Mouse (Mus musculus): ENCODE measurements around the gene Efna4. TPM values are rescaled to one million over a fixed set of nuclear protein-coding genes. Genes with fewer than 3 reads are reported as not detected.

The Efna4 gene
- polyA plus RNA-seq, 1 experiment from 2014 or later = 24.6 TPM

- Histone ChIP-seq H3K36me3 (ENCODE audit: insufficient read depth) (peaks cover 10% of the 10 kb centered on the region; the same call in 1 of the 2 replicates), H3K4me1 (ENCODE audit: insufficient read depth) (no peaks in the 10 kb centered on the region), H3K4me2 (peak overlapping the region; percentile 76), H3K27ac (ENCODE audit: low read depth) (peak overlapping the region; percentile 42; the same call in 1 of the 2 replicates), H3K4me3 (ENCODE audit: low read depth, low read length) (peak overlapping the region; percentile 52), H3K27me3 (ENCODE audit: insufficient read depth, low read length) (no peaks in the 10 kb centered on the region), H3K9me3 (ENCODE audit: low read depth, low read length) (no peaks in the 10 kb centered on the region), H3K9ac (no peak overlapping the region)
- ATAC-seq (ENCODE audit: insufficient read depth) (peak; percentile 16; the same call in 1 of the 2 replicates), DNase-seq (no peak)
- no peak for TF ChIP-seq CTCF (IDR thresholded peaks at IDR 0.05; ENCODE audit: low read depth)
- 61% methylated on average over 4 of the region's 4 CpGs for WGBS
These were observed 40.0 kb upstream of the Efna4 start for GRCm38 (mm10) chr3:89377831-89378230.

DNA sequence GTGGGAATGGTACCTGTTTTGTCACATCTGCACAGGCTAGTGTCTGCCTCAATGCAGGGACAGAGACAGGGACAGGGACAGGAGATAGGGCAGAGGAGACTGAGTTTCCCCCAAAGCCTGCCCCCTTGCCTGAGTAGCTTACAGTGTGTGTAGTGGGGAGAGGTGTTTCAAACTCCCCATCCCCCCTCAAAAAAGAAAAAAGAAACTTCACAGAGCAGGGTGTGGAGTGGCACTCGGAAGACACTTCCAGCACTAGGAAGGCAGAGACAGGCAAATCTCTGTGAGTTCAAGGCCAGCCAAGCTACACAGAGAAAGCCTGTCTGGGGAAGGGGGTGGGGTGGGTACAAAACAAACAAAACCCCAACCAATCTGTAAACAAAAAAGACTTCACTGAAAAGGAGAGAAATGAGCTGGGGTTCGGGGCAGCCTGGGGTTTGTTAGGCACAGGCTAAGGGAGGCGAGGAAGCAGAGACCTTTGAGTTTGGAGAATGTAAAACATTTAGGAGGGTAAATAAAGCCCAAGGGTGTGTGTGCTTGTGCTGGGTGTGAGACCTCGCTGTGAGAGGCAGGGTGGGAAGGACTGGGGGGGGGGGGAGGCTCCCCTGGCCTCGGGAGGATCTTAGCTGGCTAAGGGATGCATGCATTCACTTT lies 35.9 kb upstream of the Efna4 start:
- Histone ChIP-seq H3K27me3 (ENCODE audit: insufficient read depth, low read length) (no peaks in the 10 kb centered on the region), H3K9me3 (ENCODE audit: low read depth, low read length) (no peaks in the 10 kb centered on the region), H3K4me3 (ENCODE audit: low read depth, low read length) (no peak overlapping the region), H3K27ac (ENCODE audit: low read depth) (no peak overlapping the region), H3K36me3 (ENCODE audit: insufficient read depth) (no peaks in the 10 kb centered on the region), H3K4me1 (ENCODE audit: insufficient read depth) (no peaks in the 10 kb centered on the region), H3K9ac (no peak overlapping the region), H3K4me2 (no peak overlapping the region)
- 25% methylated on average over 5 of the region's 5 CpGs for WGBS
- TF ChIP-seq CTCF (IDR thresholded peaks at IDR 0.05; ENCODE audit: low read depth) = no peak
- no peak for ATAC-seq (ENCODE audit: insufficient read depth)
- no peak for DNase-seq

DNA sequence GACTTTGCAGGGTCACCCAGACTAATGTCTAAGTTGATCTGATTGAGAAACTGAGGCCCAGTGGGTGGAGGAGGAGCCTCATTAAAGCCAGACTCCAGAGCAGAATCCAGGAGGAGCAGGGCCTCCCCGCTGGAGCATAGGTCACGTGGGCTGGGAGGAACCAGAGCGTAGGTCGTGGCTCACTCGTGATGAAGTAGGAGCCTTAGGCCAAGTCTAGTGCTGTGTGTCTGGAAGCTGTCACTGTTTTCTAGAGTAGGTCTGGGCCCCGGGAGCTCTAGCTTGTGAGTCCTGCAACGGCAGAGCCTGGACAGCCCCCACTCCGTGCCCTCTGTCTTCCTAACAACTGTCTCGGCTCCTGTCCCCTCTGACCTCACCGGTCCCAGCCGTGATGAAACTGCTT lies 29.5 kb upstream of the Efna4 start:
- H3K27me3 ChIP-seq (ENCODE audit: insufficient read depth, low read length) = no peaks in the 10 kb centered on the region
- DNase-seq (no peak), ATAC-seq (ENCODE audit: insufficient read depth) (no peak)
- TF ChIP-seq CTCF (IDR thresholded peaks at IDR 0.05; ENCODE audit: low read depth) = no peak
- no peaks in the 10 kb centered on the region for H3K36me3 ChIP-seq (ENCODE audit: insufficient read depth)
- 49% methylated on average over 11 of the region's 11 CpGs for WGBS
- H3K27ac ChIP-seq (ENCODE audit: low read depth) = no peak overlapping the region
- no peak overlapping the region for H3K9ac ChIP-seq
- H3K4me2 ChIP-seq = no peak overlapping the region
- no peaks in the 10 kb centered on the region for H3K9me3 ChIP-seq (ENCODE audit: low read depth, low read length)
- H3K4me1 ChIP-seq (ENCODE audit: insufficient read depth) = no peaks in the 10 kb centered on the region
- H3K4me3 ChIP-seq (ENCODE audit: low read depth, low read length) = no peak overlapping the region

DNA sequence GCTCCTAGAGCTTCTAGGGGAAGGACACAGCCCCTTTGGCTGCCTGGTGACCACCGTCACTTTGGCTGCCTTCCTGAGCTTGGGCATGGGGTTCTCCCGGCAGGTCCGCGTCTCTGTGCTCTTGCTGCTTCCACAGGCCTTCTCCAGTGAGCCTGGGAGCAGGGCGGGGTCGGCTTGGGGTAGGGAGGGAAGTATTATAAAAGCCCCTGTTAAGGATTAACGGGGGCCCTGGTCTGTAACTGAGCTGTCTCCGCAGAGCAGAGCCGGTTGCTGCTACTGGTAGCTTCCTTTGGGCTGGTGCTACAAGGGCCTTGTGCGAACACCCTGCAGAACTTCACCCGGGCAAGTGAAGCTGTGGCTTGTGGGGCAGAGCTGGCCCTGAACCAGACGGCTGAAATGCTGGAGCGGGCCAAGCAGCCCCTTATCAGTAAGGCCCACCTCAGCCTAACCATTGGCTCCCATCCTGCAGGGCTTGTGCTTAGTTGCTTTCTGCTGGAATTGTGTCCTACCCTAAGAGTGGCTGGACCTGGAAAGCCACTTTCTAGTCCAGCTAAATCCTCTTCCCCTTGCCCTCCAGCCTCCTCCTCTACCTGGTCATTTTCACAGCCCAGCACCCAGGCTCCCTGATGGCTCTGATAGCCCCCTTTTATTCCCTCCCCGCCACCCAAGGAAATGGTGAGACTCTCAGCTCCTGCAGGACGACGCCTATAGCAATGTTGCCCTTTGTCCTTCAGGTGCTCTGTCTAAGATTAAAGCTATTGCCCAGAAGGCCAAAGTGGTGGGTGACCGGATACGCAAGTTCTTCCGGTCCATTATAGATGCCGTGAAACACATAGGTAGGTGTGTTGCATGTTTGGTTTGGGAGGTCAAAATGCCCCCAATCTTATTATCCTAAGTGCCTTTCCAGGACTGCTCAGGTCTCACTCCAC lies 27.9 kb upstream of the Efna4 start:
- H3K27me3 ChIP-seq (ENCODE audit: insufficient read depth, low read length) = no peaks in the 10 kb centered on the region
- H3K27ac ChIP-seq (ENCODE audit: low read depth) = no peak overlapping the region
- no peaks in the 10 kb centered on the region for H3K4me1 ChIP-seq (ENCODE audit: insufficient read depth)
- no peak for DNase-seq
- H3K36me3 ChIP-seq (ENCODE audit: insufficient read depth) = no peaks in the 10 kb centered on the region
- no peak overlapping the region for H3K4me2 ChIP-seq
- H3K9me3 ChIP-seq (ENCODE audit: low read depth, low read length) = no peaks in the 10 kb centered on the region
- 62% methylated on average over 20 of the region's 20 CpGs for WGBS
- no peak for TF ChIP-seq CTCF (IDR thresholded peaks at IDR 0.05; ENCODE audit: low read depth)
- ATAC-seq (ENCODE audit: insufficient read depth) = no peak
- H3K9ac ChIP-seq = no peak overlapping the region
- H3K4me3 ChIP-seq (ENCODE audit: low read depth, low read length) = no peak overlapping the region

DNA sequence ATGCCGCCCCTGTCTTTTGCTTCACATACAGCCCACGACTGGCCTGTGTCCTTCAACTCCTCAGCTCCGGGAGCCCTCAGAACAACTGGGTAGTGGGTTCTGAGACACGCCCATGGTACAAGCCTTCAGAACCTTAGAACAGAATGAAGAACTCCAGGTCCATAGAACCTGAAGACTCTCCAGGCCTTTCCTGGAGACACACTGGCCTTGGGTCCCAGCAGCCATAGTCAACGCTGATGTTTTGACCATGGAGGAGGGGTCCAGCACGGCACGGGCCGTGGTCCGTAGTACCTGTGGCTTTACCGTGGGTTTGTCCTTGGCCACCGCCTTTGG lies 27.3 kb upstream of the Efna4 start, which contains the start of gene Dcst1:
Gene Dcst1, minus strand, starts transcription at position 101 of the 333 bp plus-strand sequence.
- Histone ChIP-seq H3K4me2 (no peak within 1 kb of the TSS), H3K9me3 (ENCODE audit: low read depth, low read length) (no peaks in the 10 kb centered on the region), H3K36me3 (ENCODE audit: insufficient read depth) (no peaks in the 10 kb centered on the region), H3K9ac (no peak within 1 kb of the TSS), H3K4me1 (ENCODE audit: insufficient read depth) (no peaks in the 10 kb centered on the region), H3K27me3 (ENCODE audit: insufficient read depth, low read length) (no peaks in the 10 kb centered on the region), H3K27ac (ENCODE audit: low read depth) (no peak within 1 kb of the TSS), H3K4me3 (ENCODE audit: low read depth, low read length) (no peak within 1 kb of the TSS)
- ATAC-seq (ENCODE audit: insufficient read depth) (no peak), DNase-seq (no peak)
- 92% methylated on average over 11 of the region's 11 CpGs for WGBS
- TF ChIP-seq CTCF (IDR thresholded peaks at IDR 0.05; ENCODE audit: low read depth) = no peak

DNA sequence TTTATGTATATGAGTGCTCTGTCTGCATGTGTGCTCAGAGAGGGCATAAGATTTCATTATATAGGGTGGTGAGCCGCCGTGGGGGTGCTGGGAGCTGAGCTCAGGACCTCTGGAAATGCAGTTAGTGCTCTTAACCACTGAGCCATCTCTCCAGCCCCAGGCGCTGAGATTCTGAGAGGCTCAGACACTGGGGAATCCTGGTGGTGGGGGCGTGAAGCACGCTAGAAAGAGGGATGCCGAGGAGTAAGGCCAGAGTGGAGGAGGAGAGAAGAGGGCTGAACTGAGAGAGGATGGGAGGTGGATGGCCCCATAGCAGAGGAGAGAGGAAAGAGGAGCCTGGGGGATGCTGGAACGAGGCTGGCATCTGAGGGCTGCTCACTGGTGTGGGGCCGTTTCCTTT lies 26.8 kb upstream of the Efna4 start:
- Histone ChIP-seq H3K4me1 (ENCODE audit: insufficient read depth) (no peaks in the 10 kb centered on the region), H3K4me2 (no peak overlapping the region), H3K4me3 (ENCODE audit: low read depth, low read length) (no peak overlapping the region), H3K27me3 (ENCODE audit: insufficient read depth, low read length) (no peaks in the 10 kb centered on the region), H3K9ac (no peak overlapping the region), H3K9me3 (ENCODE audit: low read depth, low read length) (no peaks in the 10 kb centered on the region), H3K27ac (ENCODE audit: low read depth) (no peak overlapping the region), H3K36me3 (ENCODE audit: insufficient read depth) (no peaks in the 10 kb centered on the region)
- no peak for TF ChIP-seq CTCF (IDR thresholded peaks at IDR 0.05; ENCODE audit: low read depth)
- WGBS = 61% methylated on average over 8 of the region's 8 CpGs
- DNase-seq (no peak), ATAC-seq (ENCODE audit: insufficient read depth) (no peak)

DNA sequence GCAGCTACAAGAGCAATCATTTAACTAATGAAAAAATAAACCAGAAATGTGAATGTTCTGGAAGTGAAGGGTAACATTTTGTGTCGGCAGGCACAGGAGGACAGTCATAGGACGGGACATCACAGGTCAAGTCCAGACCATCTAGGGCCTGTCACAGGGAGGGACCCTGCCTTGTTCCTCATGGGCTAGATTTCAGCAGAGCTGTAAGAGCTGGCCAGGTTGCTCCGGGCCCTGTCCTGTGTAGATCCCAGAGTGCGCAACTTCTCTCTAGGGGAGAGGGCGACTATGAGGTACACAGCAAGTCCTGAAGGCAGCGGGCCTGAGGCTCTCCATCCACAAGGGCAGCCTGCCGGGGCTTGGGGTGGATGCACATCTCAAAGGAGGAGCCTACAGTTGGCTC lies 23.8 kb upstream of the Efna4 start, which contains the start of gene Dcst2:
Gene Dcst2, plus strand, starts transcription at position 301 of the 400 bp plus-strand sequence.
- no peak within 1 kb of the TSS for H3K4me2 ChIP-seq
- no peak within 1 kb of the TSS for H3K9ac ChIP-seq
- TF ChIP-seq CTCF (IDR thresholded peaks at IDR 0.05; ENCODE audit: low read depth) = no peak
- ATAC-seq (ENCODE audit: insufficient read depth) (no peak), DNase-seq (no peak)
- H3K27ac ChIP-seq (ENCODE audit: low read depth) = no peak within 1 kb of the TSS
- H3K4me1 ChIP-seq (ENCODE audit: insufficient read depth) = no peaks in the 10 kb centered on the region
- no peaks in the 10 kb centered on the region for H3K36me3 ChIP-seq (ENCODE audit: insufficient read depth)
- no peaks in the 10 kb centered on the region for H3K27me3 ChIP-seq (ENCODE audit: insufficient read depth, low read length)
- H3K4me3 ChIP-seq (ENCODE audit: low read depth, low read length) = no peak within 1 kb of the TSS
- 80% methylated on average over 7 of the region's 7 CpGs for WGBS
- H3K9me3 ChIP-seq (ENCODE audit: low read depth, low read length) = no peaks in the 10 kb centered on the region

Data from lung, embryonic 14.5 days (tissue).